Mouse (Mus musculus) liver, embryonic 14.5 days (tissue): Measurements from ENCODE around the gene Prss28.

Experiments
- CTCF ChIP-seq: IDR thresholded peaks from 2 replicates; pipeline ENCODE4 v1.5.1; 2016; ENCODE audit warnings: antibody characterized with exemption, low read depth, control low read depth
- EP300 ChIP-seq: IDR thresholded peaks from 2 replicates; pipeline ENCODE4 v1.6.1; 2016; ENCODE audit warnings: antibody characterized with exemption, low read depth

DNA sequence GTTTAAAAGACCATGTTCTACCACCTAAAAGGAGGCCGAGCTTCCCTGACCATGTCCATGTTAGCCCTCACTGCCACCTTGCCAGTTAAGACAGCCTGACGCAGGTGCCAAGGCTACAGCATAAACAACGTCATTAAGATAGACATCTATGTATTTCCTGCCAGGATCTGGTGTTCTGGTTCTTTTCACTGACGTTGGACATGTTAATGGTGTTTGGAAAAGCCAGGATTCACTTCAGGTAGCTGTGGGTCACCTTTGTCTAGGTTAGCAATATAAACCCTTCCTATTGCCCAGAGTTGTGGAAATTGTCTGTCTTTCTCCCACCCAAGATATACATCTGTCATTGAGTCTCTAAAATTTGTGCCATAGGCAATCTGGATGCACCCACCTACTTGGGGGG lies at the start of gene Prss28:
- TF ChIP-seq CTCF (no peak), EP300 (no peak)
